Mouse (Mus musculus): ENCODE measurements around the gene Rpl29. TPM values are rescaled to one million over a fixed set of nuclear protein-coding genes. Genes with fewer than 3 reads are reported as not detected.

Gene Rpl29
- polyA plus RNA-seq, 1 experiment from 2014 or later, result 847 TPM

GRCm38 (mm10) chr9:106454888-106455681, 25.8 kb downstream of the Rpl29 start:
- DNase-seq (ENCODE audit: low spot score), result no peak

GRCm38 (mm10) chr9:106456325-106457162, 27.3 kb downstream of the Rpl29 start:
- 44% methylated on average over 15 of the region's 15 CpGs for WGBS
- Histone ChIP-seq H3K9me3 (ENCODE audit: control insufficient read depth, low read length) (no peaks in the 10 kb centered on the region), H3K9ac (ENCODE audit: low read length) (0 out of 2 replicates have a peak overlapping the region, but pooled peaks have one; percentile 27), H3K4me1 (replicated peaks; ENCODE audit: control insufficient read depth, insufficient read depth) (peaks cover 12% of the 10 kb centered on the region; the same call in 1 of the 2 replicates), H3K36me3 (ENCODE audit: control insufficient read depth, insufficient read depth, low read length) (no peaks in the 10 kb centered on the region), H3K27me3 (ENCODE audit: control insufficient read depth, insufficient read depth, low read length) (no peaks in the 10 kb centered on the region), H3K4me2 (replicated peaks; ENCODE audit: low read depth) (no peak overlapping the region), H3K4me3 (ENCODE audit: low read depth, low read length) (no peak overlapping the region), H3K27ac (replicated peaks) (peak overlapping the region; percentile 30; the same call in 1 of the 2 replicates)
- ATAC-seq (ENCODE audit: low FRiP score, low TSS enrichment) (no peak), DNase-seq (ENCODE audit: low spot score) (no peak)
- TF ChIP-seq EP300 (optimal IDR thresholded peaks at IDR 0.05) (no peak), CTCF (IDR thresholded peaks at IDR 0.05; ENCODE audit: low read depth) (no peak)

More at GRCm38 (mm10) chr9:106454888-106455681, 25.8 kb downstream of the Rpl29 start:
- Histone ChIP-seq H3K9me3 (ENCODE audit: control insufficient read depth, low read length) (no peaks in the 10 kb centered on the region), H3K36me3 (ENCODE audit: control insufficient read depth, insufficient read depth, low read length) (no peaks in the 10 kb centered on the region), H3K4me1 (replicated peaks; ENCODE audit: control insufficient read depth, insufficient read depth) (peaks cover 19% of the 10 kb centered on the region), H3K27ac (replicated peaks) (no peak overlapping the region), H3K4me3 (ENCODE audit: low read depth, low read length) (peak overlapping the region; percentile 61), H3K27me3 (ENCODE audit: control insufficient read depth, insufficient read depth, low read length) (no peaks in the 10 kb centered on the region), H3K4me2 (replicated peaks; ENCODE audit: low read depth) (peak overlapping the region; percentile 78), H3K9ac (ENCODE audit: low read length) (peak overlapping the region; percentile 72)
- TF ChIP-seq CTCF (IDR thresholded peaks at IDR 0.05; ENCODE audit: low read depth) (no peak), EP300 (optimal IDR thresholded peaks at IDR 0.05) (no peak)
- WGBS, result 23% methylated on average over 16 of the region's 17 CpGs
- ATAC-seq (ENCODE audit: low FRiP score, low TSS enrichment), result no peak

GRCm38 (mm10) chr9:106457163-106457559, 27.9 kb downstream of the Rpl29 start:
- 69% methylated on average over 9 of the region's 9 CpGs for WGBS
- ATAC-seq (ENCODE audit: low FRiP score, low TSS enrichment), result no peak
- Histone ChIP-seq H3K4me3 (ENCODE audit: low read depth, low read length) (no peak overlapping the region), H3K4me2 (replicated peaks; ENCODE audit: low read depth) (no peak overlapping the region), H3K27me3 (ENCODE audit: control insufficient read depth, insufficient read depth, low read length) (no peaks in the 10 kb centered on the region), H3K9me3 (ENCODE audit: control insufficient read depth, low read length) (no peaks in the 10 kb centered on the region), H3K4me1 (replicated peaks; ENCODE audit: control insufficient read depth, insufficient read depth) (peaks cover 12% of the 10 kb centered on the region; the same call in 1 of the 2 replicates), H3K36me3 (ENCODE audit: control insufficient read depth, insufficient read depth, low read length) (no peaks in the 10 kb centered on the region), H3K9ac (ENCODE audit: low read length) (no peak overlapping the region), H3K27ac (replicated peaks) (peak overlapping the region; percentile 13; the same call in 1 of the 2 replicates)
- no peak for TF ChIP-seq EP300 (optimal IDR thresholded peaks at IDR 0.05)
- TF ChIP-seq CTCF (IDR thresholded peaks at IDR 0.05; ENCODE audit: low read depth), result no peak
- no peak for DNase-seq (ENCODE audit: low spot score)

- no peaks in the 10 kb centered on the region for H3K36me3 ChIP-seq (ENCODE audit: control insufficient read depth, insufficient read depth, low read length)
- H3K9ac ChIP-seq (ENCODE audit: low read length), result no peak overlapping the region
- no peak overlapping the region for H3K27ac ChIP-seq (replicated peaks)
- ATAC-seq (ENCODE audit: low FRiP score, low TSS enrichment) (no peak), DNase-seq (ENCODE audit: low spot score) (no peak)
- H3K9me3 ChIP-seq (ENCODE audit: control insufficient read depth, low read length), result no peaks in the 10 kb centered on the region
- no peak overlapping the region for H3K4me2 ChIP-seq (replicated peaks; ENCODE audit: low read depth)
- TF ChIP-seq CTCF (IDR thresholded peaks at IDR 0.05; ENCODE audit: low read depth) (no peak), EP300 (optimal IDR thresholded peaks at IDR 0.05) (no peak)
- H3K4me3 ChIP-seq (ENCODE audit: low read depth, low read length), result no peak overlapping the region
- peaks cover 10% of the 10 kb centered on the region; the same call in 1 of the 2 replicates for H3K4me1 ChIP-seq (replicated peaks; ENCODE audit: control insufficient read depth, insufficient read depth)
- WGBS, result 85% methylated on average over 5 of the region's 5 CpGs
- no peaks in the 10 kb centered on the region for H3K27me3 ChIP-seq (ENCODE audit: control insufficient read depth, insufficient read depth, low read length)
Measured at GRCm38 (mm10) chr9:106457920-106458319, 28.7 kb downstream of the Rpl29 start.

- ATAC-seq (ENCODE audit: low FRiP score, low TSS enrichment) (no peak), DNase-seq (ENCODE audit: low spot score) (no peak)
- Histone ChIP-seq H3K4me2 (replicated peaks; ENCODE audit: low read depth) (no peak overlapping the region), H3K4me3 (ENCODE audit: low read depth, low read length) (no peak overlapping the region), H3K9ac (ENCODE audit: low read length) (no peak overlapping the region), H3K9me3 (ENCODE audit: control insufficient read depth, low read length) (no peaks in the 10 kb centered on the region), H3K27me3 (ENCODE audit: control insufficient read depth, insufficient read depth, low read length) (no peaks in the 10 kb centered on the region), H3K36me3 (ENCODE audit: control insufficient read depth, insufficient read depth, low read length) (no peaks in the 10 kb centered on the region), H3K27ac (replicated peaks) (no peak overlapping the region), H3K4me1 (replicated peaks; ENCODE audit: control insufficient read depth, insufficient read depth) (peaks cover 4% of the 10 kb centered on the region; the same call in 1 of the 2 replicates)
- TF ChIP-seq CTCF (IDR thresholded peaks at IDR 0.05; ENCODE audit: low read depth) (no peak), EP300 (optimal IDR thresholded peaks at IDR 0.05) (no peak)
- 81% methylated on average over 15 of the region's 15 CpGs for WGBS
Measured at GRCm38 (mm10) chr9:106459946-106460345, 30.7 kb downstream of the Rpl29 start.
